Mouse (Mus musculus) induced T-regulatory cell, adult 2 months (primary cell): Measurements from ENCODE around the gene Acbd5.
"Not testable (repeated sequence)": the region's sequence is repeated elsewhere in the genome, so short reads cannot be mapped to it uniquely, and the experiment has no call there.

Experiments
- DNase-seq: peaks from one replicate; pipeline ENCODE4 v3.0.0-alpha.2; 2012; ENCODE audit warnings: low read depth

Acbd5 gene

DNA sequence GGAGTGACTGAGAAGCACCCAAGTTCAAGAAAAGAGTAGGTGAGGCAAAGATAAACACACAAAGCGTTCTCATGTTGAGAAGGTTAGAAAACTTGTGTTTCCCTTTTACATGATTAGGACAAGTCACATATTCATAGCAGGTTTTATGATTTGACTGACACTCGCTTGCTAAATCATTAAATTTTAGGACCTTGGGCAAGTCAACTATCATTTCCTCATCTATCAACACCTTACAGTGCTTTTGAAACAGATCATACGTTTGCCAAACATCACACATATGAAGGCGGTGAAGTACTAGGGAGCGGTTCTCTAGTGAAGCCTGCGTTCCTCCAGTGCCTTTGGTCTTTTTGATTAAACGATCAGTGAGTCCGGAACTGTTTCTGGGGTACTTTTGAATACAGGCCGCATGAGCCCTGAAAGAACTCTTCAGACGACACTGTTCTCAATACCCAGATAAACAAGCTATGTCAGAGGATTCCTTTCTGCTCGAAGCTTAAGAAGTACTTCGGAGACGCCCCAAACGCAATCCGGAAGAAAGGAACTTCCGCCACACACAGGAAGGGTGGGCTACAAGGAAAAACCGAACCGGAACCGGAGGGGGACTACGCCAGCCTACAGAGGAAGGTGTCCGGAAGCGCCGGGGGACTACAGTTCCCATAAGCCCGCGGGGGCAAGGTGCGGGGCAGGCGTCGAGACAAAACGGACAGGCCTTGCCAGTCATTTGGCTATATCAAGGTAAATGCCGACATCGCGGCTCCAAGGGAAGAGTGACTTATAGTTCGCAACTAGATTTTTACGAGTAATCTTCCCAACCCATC, at the start of gene Acbd5:
Gene Acbd5 (plus strand): TSS at position 616 of the 818 bp plus-strand sequence.
- DNase-seq = peak; percentile 98

DNA sequence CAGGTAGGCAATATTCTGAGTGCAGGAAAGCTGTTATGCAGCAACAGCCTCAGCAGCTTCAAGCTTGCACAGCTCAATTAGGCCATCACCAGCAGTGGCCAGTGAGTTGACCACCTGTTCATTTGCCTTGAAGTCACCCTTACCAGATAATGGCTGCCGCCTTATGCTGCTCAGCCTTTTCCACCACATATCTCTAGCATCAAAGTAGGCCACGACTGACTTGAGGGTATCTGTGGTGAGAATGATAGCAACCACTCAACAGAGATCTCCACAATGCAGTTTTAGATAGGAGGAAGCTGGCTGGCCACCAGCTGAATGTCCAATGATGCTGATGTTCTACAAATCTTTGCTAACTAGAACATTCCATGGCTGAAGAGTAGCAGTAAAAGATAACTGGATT, 48.8 kb upstream of the Acbd5 start:
- DNase-seq = no peak

DNA sequence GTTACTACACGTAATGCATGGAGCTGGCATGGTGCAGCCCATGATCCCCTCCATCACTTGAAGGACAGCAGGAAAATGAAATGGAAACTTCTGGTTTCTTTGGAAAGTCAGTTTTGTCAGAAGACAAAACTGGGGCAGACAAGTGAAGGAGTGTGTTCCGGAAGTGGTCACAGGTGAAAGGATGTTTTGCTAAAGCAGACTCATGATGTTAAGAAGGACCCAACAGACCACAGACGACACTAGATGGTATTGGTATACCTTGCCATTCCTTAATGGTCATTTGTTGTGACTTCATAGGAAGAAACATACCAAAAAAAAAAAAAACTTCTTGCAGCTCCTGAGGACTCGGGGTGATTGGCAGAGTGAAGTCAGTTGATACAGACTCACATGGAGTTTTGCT, 46.6 kb upstream of the Acbd5 start:
- DNase-seq = peak; percentile 52

DNA sequence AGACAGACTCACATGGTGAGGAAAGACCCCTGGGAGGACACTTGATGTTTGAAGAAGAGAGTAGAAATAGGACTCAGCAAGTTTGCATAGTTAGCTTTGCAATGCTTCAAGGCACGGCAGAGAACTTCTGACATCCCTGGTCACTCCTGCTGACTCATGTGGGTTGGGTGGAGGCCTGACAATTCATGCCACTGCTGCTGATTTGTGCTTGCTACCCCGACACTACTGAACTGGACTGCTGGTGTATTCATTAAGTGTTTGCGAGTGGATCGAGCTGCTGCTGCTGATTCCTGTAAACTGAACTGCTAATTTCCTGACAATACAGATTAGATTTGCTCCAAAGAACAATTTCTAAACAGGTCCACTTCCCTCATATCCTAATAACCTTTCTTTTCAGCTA, 46.2 kb upstream of the Acbd5 start:
- DNase-seq = no peak

DNA sequence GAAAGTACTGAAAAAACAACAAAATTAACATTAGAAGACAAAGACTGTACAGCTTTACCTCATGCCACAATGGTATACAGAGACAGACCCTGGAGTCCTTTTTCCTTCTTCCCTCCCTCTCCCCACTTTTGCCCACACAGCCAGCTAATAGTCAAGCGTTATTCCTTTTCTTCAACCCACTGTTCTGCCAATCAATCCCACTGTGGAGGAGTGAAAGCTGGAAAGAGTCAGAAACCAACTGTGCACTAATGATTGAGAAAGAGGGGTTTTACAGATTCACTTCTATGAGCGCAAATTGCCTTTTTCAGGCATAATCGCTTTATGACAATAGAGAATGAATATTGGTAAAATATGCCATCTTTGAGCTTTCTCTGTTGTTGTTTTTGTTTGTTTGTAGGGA, 44.9 kb upstream of the Acbd5 start:
- no peak for DNase-seq

DNA sequence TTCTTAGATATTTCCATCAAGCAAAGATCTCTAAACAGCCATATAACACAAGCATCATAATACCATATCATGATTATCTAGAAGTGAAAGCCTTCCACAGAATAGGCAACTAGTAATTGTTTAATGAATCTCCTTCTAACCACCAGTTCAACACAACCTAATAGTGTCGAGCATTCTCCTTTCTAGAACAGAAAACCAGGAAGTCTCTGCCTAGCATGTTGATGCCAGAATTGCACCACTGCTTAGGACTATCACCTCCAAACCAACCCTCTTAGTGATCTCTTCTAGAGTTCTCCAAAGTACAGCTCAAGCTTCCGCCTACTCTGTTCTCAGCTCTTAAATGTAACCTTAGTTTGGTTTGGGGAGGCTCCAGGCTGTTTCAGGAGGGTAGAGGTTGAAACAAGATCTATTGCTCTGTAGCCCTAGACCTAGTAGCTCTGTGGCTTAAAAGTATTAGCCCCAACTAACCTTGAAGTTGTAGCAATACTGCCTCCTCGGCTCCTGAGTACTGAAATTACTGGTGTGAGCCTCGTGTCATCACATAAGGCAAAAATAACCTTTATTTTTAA, 44.2 kb upstream of the Acbd5 start:
- DNase-seq = no peak

DNA sequence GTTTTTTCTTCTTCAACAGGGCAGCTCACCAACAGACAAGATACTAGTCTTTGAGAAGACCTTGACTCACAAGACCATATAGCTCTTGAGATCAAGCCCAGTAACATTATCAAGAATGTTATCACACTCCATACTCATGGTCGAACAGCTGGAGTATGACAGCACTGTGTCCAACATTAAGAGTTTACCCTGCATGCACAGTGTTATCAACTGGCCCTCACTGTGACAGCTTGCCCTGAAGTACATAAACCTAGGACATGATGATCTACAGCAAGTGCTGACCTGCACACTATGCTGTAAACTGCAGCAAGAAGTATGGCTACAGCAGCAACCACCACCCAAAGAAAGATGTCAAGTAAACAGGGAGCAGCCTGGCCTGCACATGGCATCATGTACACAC, 41.6 kb upstream of the Acbd5 start:
- DNase-seq = no peak

DNA sequence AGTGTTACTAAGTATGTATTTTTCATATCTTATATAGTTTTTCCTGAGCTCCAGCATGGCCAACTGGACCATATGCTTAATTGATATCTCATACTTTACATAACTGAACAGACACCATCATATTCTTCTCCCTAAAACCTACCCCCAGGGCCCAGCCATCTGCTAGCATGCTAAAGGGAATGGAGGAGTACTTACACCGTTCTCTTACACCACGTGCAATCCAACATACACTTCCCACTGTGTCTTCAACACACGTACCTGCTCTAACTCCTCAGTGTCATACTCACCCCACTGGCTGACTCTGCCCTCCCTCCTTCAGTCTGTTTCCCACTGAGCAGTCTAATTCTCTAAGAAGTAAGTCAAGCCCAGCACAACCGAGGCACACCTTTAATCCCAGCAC, 39.1 kb upstream of the Acbd5 start:
- no peak for DNase-seq

DNA sequence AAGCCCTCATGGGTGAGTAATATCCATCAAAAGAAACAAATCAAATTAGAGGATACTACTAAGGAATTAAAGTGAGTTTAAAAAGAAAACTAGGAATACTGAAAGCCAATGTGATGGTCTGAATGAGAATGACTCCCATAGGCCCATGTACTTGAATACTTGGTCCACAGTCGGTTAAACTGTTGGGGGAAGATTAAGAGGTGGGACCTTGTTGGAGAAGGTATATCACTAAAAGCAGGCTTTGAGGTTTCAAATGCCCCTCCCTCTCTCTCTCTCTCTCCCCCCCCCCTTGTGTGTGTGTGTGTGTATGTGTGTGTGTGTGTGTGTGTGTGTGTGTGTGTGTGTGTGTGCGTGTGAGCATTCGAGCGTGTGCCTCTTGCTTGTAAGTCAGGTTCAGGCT, 37.3 kb upstream of the Acbd5 start:
- DNase-seq = no peak

DNA sequence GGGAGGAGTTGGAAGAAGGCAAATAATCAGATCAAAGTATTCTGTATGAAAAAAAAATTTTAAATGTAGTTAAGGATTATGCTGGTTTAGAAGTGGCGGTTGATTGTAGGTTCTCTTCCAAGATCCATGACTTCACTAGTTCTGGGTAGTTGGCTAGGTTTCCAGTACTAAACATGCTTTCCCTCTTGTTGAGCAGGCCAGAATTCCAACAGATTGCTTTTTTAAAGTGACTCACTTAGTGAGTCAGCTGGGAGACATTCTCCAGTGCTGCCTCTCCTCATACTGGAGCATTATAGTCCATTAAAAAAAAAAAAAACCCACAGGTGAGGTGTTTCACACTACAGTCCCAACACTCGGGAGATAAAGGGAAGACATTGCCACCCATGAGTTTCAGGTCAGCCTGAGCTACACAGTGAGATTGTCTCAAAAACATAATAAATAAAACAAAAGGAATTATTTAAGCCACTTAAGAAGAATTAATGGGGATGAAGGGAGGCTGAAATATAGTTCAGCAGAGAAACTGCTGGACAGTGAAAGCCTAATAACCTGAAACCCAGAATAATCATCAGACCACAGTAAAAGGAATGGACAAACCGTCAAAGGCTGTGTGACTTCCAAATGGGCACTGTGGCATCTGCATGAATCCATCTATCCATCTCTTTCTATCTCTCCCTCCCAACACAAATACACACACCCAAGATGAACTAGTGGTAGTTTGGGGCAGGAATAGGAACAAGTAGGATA, 33.1 kb upstream of the Acbd5 start:
- no peak for DNase-seq

DNA sequence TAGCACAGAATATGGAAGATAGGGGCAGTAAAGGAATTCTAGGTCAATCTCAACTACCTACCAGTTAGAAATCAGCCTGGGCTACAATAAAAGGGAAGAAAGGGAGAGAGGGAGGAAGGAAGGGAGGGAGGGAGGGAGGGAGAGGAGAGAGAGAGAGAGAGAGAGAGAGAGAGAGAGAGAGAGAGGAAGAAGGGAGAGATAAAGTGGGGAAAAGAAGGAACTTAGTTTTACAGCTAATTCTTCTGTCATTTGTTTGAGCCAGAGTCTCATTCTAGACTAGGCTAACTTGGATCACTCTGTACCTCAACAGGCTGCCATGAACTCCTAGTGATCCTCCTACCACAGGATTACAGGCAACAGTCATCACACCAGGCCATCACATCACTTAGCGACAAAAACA, 32.5 kb upstream of the Acbd5 start:
- DNase-seq = no peak

DNA sequence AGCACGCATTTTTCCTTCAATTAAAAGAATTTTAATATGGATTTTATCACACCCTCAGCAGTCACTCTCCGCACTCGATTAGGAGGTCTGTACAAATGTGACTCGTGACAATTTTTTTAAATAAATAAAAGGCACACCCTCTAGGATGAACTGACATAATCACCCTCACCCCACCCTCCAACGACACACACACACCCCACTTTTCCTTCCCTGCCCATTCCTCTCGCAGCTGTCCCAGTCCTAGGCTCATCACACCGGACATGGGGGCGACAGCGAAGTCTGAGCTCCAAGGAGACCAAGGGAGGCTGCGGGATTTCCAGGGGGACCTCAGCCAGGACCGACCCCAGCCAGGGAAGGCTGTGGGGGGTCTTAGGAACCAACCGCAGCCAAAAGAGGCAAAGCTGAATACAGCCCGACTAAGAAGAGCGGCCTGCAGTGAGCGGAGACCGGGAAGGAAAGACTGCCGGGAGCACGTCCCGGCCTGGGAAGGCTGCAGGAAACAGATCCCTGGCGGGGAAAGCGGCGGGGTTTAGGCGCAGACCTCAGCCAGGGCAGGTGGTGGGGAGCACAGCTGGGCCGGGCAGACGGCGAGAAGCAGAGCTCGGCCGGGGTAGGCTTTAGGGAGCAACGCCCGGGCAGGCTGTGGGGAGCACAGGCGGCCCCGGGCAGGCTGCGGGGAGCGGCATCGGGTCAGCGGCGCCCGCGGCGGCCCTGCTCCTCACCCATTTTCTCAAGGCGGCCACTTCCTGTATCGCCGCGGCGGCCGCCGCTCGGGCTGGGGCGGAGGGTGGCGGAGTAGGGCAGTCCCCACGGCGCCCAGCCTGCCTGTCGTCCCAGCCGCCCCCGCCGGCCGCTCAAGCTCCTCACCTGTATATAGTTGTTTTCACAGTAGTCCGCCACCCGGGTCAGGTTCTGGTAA, 28.6 kb upstream of the Acbd5 start:
- DNase-seq = peak; percentile 52

DNA sequence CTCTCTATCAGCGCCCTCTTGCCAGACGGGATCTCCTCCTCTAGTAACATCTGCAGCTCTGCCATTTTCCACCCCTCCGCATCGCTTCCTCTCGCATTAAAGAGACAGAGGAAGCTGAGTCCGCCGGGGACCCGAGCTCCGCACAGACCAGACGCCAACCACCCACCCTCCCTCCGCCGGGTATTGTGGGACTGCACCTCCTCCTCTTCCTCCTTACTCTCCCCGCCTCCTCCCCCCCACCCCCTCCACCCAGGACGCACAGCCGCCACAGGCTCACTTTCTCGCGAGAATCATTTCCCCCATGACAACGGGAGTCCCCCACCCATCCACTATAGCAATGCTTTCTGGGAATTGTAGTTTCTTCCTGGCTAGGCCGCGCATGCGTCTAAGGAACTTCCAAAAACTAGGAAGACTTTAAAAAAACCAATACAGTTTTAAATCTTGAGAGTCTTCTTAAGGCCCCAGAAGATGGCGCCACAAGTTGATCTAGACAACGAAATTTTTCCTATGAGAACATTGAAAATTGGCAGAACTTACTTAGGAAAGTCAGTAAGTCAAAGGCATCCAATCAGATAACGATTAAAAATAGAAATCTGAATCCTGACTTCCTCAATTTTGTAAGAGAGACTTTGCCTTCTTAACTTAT, 27.8 kb upstream of the Acbd5 start, which contains the start of gene Abi1:
Gene Abi1 (minus strand): TSS at position 241 of the 646 bp plus-strand sequence.
- DNase-seq = peak; percentile 98

DNA sequence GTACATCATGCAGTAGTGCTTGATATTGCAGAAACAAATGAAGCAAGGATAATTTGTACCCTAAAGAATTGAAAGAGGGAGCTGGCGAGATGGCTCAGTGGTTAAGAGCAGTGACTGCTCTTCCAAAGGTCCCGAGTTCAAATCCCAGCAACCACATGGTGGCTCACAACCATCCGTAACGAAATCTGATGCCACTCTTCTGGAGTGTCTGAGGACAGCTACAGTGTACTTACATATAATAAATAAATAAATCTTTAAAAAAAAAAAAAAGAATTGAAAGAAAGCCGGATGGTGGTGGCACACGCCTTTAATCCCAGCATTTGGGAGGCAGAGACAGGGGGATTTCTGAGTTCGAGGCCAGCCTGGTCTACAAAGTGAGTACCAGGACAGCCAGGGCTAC, 27.3 kb upstream of the Acbd5 start:
- DNase-seq = not testable (repeated sequence)

DNA sequence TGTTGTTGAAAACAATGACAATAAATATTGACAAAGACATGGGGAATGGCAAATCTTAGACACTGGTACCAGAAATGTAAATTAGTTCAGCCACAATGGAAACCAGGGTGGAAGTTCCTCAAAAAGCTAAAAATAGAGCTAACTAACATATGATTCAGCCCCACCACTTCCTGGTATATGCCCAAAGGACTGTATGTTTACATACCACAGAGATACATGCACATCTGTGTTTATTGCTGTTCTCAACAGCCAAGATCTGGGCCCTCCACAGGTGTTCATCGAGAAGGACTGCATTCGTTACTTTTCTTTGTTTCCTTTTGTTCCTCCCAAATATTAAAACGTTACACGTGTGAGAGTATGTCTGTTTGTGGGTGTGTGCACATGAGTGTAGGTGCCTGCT, 26.5 kb upstream of the Acbd5 start:
- peak; percentile 63 for DNase-seq

DNA sequence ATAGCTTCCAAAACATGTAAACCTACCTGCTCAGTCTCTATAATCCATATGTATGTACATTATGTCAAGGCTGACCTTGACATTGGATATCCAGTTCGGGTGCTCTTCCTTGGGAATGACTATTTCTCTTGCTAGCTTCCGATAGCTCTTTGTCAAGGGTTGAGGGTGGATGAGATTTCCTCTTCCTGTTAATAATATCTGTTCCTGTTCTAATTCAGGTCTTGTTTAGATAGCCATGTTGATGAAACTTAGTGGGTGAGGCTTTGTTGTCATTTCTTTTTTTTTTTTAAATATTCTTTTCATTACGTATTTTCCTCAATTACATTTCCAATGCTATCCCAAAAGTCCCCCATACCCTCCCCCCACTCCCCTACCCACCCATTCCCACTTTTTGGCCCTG, 25.8 kb upstream of the Acbd5 start:
- DNase-seq = no peak

DNA sequence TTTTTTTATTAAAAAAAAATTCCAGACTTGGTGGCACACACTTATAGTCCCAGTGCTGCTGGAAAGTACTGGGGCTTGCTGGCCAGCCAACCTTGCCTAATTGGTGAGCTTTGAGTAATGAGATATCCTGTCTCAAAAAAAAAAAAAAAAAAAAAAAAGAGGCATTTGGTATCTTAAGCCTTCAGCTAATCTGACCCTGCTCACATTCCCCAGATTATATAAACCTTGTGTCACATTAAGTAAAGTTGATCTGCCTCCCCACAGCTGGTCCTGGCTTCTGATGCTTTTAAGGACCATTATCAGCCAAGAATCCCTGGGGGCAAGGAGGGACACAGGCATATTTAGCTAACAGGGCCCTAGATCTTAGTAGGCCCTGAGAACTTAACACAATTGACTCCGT, 22.3 kb upstream of the Acbd5 start:
- no peak for DNase-seq

DNA sequence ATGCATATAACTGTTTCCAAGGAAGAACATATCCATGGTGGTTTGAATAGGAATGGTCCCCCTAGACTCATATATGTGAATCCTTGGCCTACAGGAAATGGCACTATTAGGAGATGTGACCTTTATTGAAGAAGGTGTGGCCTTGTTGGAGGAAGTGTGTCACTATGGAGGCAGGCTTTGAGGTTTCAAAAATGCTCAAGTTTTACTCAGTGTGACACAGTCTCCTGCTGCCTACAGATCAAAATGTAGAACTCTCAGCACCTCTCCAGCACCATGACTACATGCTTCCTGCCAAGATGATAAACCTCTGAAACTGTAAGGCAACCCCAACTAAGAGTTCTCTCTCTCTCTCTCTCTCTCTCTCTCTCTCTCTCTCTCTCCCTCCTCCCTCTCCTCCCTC, 20.0 kb upstream of the Acbd5 start:
- peak; percentile 47 for DNase-seq

DNA sequence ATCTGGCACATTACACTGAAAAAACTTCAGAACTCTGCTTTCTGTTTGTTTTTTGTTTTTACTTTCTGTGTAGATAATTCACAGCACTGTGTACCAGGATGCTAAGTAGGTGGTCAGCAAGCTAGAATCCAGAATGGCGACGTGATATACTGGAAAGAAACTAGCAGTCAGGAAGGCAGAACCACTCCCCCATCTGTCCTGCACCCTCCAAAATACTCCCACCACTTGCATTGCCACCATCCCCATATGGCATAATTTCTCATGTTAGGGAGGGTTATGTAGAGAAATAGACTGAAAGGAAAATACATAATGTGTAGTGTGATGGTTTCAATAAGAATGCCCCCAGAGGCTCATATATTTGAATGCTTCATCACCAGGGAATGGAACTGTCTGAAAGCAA, 16.1 kb upstream of the Acbd5 start:
- no peak for DNase-seq

DNA sequence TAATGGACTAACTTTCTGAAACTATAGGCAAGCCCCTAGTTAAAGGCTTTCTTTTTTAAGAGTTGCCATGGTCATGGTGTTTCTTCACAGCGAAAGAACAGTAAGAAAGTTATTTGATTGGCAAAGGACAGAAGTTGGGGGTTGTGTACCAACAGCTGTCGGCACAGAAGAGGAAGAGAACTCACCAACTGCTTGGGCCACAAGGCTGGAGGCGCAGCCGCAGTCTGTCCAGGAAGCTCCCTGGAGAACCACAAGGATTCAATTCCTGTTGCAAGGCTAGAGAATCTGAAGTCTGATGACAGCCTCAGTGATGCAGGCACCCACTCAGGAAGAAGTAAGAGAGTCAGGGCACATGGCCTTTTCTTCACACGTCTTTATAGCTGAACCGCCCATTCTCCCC, 15.4 kb upstream of the Acbd5 start:
- no peak for DNase-seq

DNA sequence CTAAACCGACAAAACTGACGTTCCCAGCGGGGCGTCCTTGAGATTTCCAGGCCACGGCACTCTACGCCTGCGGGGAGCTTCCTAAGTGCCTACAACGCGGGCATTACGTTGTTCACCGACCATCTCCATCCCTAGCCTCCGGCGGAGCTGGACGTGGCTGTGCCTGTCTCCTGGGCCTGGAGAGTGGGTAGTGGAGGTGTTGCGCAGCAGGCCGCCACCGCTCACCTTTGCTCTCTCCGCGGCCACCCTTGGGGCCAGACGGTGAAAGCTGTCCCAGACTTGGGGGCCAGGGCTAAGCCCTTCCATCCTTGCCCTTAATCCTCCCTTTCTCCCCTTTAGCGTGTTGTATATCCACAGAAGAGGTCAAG, 387 bp downstream of the Acbd5 start:
- no peak for DNase-seq
